Mouse (Mus musculus): ENCODE data around the gene Thsd7a.
A peak's percentile ranks its signal among the peaks of the same experiment; 100 is the strongest.

Thsd7a gene

GRCm38 (mm10) chr6:12499866-12500265, 249.3 kb downstream of the Thsd7a start:
- DNase-seq: no peak

DNA sequence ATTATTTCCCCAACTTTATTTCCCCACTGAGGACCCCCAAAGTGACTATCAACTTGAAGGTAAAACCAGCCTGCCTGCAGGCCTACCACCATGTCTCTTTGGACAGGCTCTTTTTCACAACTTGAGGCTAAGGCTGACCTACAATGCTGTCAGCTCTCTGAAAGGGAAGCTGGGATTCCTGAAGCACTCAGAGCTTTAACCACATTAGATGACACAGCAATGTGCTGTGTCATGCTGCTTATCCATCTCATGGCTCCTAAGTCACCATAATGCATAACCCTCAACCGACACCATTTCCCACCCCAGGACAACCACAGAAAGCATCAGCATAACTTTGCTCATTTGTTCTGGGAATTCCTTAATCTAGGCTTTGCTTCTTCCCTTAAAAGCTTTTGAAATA, 255.6 kb downstream of the Thsd7a start:
- DNase-seq: no peak

DNA sequence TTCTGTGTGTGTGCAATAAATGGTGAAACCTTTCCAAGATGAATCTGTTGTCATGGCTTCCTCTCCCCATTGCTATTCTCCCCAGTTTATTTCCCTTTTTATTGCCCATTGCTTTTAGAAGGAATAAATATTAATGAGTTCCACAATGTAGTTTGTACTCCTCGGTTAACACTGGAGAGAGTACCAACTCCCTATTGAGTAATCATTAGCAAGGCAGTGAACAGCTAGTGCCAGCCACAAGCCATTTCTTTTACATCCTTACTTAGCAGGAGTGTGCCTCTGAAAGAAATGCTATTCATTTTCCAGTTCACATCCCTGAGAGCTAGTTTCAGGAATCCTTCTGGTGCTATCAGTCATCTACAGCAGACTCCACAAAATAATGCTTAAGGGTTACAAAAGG, 260.3 kb downstream of the Thsd7a start:
- no peak for DNase-seq

DNA sequence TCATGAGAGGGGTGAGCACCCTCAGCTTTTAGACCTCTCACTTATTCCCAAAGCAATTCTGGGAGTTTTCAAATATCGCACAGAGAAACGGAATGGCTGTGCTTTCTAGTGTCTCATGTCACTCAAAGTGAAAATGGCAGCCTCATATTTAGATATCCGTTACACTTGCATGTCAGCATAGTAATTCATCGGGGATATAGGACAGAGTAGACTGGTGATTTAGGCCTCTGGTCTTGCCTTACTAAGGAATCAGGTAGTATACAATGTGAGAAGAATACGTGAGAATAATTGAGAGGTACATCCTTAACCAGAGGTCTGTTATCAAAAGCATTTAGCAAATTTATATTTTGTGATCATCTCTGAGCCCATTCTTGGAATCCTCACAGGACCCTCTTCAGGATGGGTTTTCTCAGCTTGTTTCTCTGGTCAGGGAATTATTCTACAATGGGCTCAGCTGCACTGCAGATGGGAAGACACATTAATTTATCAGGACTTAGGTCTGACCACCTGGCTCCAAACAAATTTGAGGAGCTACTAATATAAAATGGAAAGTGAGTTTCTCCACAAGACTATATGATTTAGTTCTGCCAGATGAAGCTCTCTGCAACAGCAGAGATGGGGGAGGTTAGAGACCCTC, 267.6 kb downstream of the Thsd7a start:
- DNase-seq: no peak

DNA sequence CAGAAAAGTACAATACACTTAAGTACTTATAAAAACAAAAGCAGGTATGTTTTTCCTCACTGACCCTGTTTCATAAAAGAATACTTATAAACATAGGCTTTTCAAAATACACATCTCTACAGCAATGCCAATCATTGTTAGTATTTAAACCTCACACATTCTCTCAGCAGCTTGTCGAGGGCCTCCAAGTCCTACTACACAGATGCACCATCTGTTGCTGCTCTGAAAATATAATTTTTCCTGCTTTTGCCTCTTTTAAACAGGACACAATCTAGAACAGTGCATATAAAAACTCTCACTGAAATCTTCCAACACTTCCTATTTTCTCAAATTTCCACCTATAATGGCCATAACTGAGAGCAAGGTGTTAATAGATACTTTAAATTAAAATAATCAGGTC, 270.9 kb downstream of the Thsd7a start:
- no peak for DNase-seq

GRCm38 (mm10) chr6:12470935-12471334, 278.3 kb downstream of the Thsd7a start:
- peak in 1 of 2 experiments; percentile 39 for DNase-seq

GRCm38 (mm10) chr6:12467339-12468124, 281.7 kb downstream of the Thsd7a start:
- no peak for DNase-seq

GRCm38 (mm10) chr6:12458841-12459240, 290.4 kb downstream of the Thsd7a start:
- DNase-seq: no peak

- DNase-seq: no peak
Observed at GRCm38 (mm10) chr6:12457451-12457850, 291.8 kb downstream of the Thsd7a start.

DNA sequence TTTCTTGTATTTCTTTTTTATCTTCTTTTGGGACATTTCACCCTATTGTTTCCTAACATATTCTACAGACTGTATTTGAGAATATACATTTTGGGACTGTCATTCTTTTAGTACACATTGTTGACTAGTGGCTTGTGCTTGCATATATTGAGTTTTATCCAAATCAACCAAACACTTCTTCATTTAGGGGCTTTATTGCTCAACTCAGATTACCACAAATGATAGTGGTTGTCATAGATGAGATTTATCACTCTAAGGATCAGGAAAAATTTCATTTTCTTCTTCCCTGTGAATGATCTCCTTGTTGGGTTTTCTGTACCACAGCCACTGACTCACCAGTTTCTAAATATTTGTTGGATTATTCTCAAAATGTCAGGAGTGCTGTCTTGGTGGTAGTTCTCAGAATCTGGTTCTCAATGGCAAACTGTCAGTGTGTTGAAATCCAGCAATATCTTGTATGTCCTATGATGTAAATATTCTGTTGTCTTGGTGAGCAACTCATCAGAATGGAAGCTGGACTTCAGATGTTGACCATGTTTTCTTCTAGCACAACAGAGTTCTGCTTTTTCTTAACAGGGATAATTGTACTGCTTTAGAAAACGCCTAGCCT, 294.2 kb downstream of the Thsd7a start:
- no peak for DNase-seq

GRCm38 (mm10) chr6:12454132-12454531, 295.1 kb downstream of the Thsd7a start:
- DNase-seq: no peak

DNA sequence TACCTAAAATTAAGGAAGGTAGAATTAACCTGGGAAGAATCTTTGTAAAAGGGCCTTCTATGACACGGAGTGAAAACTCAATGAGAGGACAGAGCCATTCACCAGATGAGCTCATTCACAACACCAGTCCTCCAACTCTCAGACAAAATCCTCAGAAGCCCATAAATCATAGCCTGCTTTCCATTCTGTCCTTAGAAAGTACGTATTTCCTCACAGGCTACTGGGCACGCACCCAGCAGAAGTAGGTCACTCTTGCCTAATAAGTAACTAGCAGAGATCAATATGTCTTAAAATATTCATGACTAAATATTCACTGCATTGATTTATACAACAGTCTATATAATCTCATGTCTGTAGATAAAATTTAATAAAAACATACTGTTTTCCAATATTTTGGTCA, 300.4 kb downstream of the Thsd7a start:
- peak in 1 of 2 experiments; percentile 22 for DNase-seq

DNA sequence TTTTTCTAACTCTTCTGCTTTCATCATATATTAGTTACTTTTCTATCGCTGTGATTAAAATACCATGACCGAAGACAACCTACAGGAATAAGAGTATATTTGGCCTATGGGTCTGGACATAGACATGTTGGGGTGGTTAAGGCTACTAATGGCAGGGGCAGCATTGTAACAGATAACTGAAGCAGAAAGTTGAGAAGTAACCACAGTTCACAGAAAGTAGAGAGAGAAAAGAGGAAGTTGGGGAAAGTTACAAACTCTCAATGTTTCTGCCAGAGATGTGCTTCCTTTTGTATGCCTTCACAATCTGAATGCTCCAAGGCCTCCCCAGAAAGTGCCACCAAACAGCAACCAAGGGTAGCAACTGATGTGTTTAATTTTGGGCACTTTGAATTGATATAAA, 303.7 kb downstream of the Thsd7a start:
- no peak for DNase-seq

GRCm38 (mm10) chr6:12439561-12439960, 309.6 kb downstream of the Thsd7a start:
- DNase-seq: no peak

DNA sequence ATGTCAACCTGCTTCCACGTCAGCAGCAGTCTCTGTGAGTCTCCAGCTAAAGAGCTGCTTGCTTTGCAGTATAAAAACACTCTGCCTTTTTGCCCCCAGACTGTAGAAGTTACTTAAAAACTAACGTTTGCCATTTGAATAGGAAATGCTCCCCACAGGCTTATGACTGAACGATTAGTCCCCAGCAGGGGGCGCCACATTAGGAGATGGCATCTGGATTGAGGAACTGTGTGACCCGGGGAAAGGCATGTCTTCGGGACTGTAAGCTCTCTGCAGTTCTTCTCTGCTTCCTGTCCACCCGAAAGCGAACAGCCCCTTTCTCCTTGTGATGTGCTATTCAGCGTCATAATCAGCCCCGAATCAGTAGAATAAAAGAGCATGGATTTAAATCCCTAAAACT, 330.1 kb downstream of the Thsd7a start:
- no peak for DNase-seq

DNA sequence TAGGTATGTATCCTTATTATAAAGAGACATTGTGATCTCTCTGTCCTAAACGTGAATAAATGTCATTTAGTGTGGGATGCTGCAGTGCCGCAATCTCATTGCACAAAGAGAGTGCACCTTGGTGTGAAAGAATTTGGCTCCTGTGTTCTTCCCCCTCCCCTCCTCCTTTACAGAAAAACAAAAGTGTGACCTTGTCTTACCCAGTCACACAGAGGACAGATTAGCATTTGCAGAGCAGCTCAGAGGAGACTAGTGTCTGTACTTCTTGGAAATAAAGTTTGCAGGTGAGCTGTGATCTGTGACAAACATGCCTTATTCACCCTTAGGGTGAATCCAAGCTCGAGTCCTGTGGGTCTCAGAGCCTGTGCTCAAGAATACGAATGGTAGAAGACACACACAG, 332.2 kb downstream of the Thsd7a start:
- DNase-seq: no peak

- no peak for DNase-seq
Observed at GRCm38 (mm10) chr6:12404441-12404840, 344.8 kb downstream of the Thsd7a start.

- DNase-seq: no peak
Observed at GRCm38 (mm10) chr6:12402996-12403395, 346.2 kb downstream of the Thsd7a start.

- DNase-seq: no peak
Observed at GRCm38 (mm10) chr6:12397776-12398522, 351.3 kb downstream of the Thsd7a start.

GRCm38 (mm10) chr6:12393574-12394380, 355.4 kb downstream of the Thsd7a start:
- no peak for DNase-seq

DNA sequence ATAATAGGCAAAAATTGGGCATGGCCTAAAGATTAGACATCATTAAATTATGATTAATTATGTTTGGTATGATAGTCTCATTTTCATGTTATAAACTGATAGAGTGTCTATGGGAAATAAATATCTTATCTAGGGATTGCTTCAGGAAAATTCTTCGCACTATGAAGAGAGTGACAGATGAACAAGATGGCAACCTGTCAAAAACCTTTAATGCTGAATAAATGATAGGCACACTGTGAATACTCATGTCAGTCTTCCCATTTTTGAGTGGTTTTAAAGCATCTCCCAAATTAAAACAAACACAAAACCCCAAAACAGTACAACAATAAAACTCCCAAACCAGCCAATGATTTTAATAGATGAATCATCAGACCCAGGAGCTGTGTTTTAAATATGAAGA, 362.5 kb downstream of the Thsd7a start:
- DNase-seq: no peak

DNA sequence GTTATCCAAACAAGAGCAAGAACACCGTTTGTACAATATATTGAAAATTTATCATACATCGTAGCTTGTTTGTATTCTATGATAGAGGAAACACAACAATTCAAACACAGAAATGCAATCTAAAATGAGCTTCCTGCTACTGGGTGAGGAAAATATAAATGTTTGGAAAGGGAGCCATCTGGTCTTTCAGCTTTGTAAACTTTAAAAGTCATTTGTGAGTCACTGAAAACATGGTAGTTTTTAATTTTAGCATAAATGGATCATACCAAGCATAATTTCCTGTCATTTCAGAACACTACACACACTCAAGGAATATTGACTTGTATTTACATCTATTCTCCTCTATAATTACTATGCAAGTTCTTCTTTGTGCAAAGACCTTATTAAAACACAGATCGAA, 363.6 kb downstream of the Thsd7a start:
- no peak for DNase-seq

Measured in lung, postnatal 4 days (tissue).